Mouse (Mus musculus): ENCODE results near the gene Slc12a8.

Gene Slc12a8

GRCm38 (mm10) chr16:33610466-33610865 lies 93.3 kb downstream of the Slc12a8 start:
- DNase-seq (ENCODE audit: low spot score in 2 of 2), result no peak

- DNase-seq (ENCODE audit: low spot score in 2 of 2), result no peak
Measured at GRCm38 (mm10) chr16:33611291-33611690, 94.2 kb downstream of the Slc12a8 start.

- DNase-seq (ENCODE audit: low spot score in 2 of 2), result peak; percentile 33 to 74
Measured at GRCm38 (mm10) chr16:33612056-33612770, 95.1 kb downstream of the Slc12a8 start.

GRCm38 (mm10) chr16:33615986-33616385 lies 98.9 kb downstream of the Slc12a8 start:
- no peak for DNase-seq (ENCODE audit: low spot score in 2 of 2)

- no peak for DNase-seq (ENCODE audit: low spot score in 2 of 2)
Measured at GRCm38 (mm10) chr16:33621836-33622235, 104.7 kb downstream of the Slc12a8 start.

- DNase-seq (ENCODE audit: low spot score in 2 of 2), result no peak
Measured at GRCm38 (mm10) chr16:33624586-33624985, 107.5 kb downstream of the Slc12a8 start.

- DNase-seq (ENCODE audit: low spot score in 2 of 2), result no peak
Measured at GRCm38 (mm10) chr16:33629539-33629938, 112.4 kb downstream of the Slc12a8 start.

- no peak for DNase-seq (ENCODE audit: low spot score in 2 of 2)
Measured at GRCm38 (mm10) chr16:33635836-33636595, 118.9 kb downstream of the Slc12a8 start.

GRCm38 (mm10) chr16:33641779-33642178 lies 124.7 kb downstream of the Slc12a8 start:
- DNase-seq (ENCODE audit: low spot score in 2 of 2), result no peak

- no peak for DNase-seq (ENCODE audit: low spot score in 2 of 2)
Measured at GRCm38 (mm10) chr16:33653116-33653515, 136.0 kb downstream of the Slc12a8 start.

GRCm38 (mm10) chr16:33655443-33655842 lies 138.3 kb downstream of the Slc12a8 start:
- DNase-seq (ENCODE audit: low spot score in 2 of 2), result no peak

GRCm38 (mm10) chr16:33657191-33657590 lies 140.1 kb downstream of the Slc12a8 start:
- no peak for DNase-seq (ENCODE audit: low spot score in 2 of 2)

GRCm38 (mm10) chr16:33658121-33658520 lies 141.0 kb downstream of the Slc12a8 start:
- no peak for DNase-seq (ENCODE audit: low spot score in 2 of 2)

- no peak for DNase-seq (ENCODE audit: low spot score in 2 of 2)
Measured at GRCm38 (mm10) chr16:33659521-33659920, 142.4 kb downstream of the Slc12a8 start.

GRCm38 (mm10) chr16:33660125-33660524 lies 143.0 kb downstream of the Slc12a8 start:
- peak; percentile 38 to 69 for DNase-seq (ENCODE audit: low spot score in 2 of 2)

GRCm38 (mm10) chr16:33662841-33663240 lies 145.7 kb downstream of the Slc12a8 start:
- DNase-seq (ENCODE audit: low spot score in 2 of 2), result no peak

- DNase-seq (ENCODE audit: low spot score in 2 of 2), result no peak
Measured at GRCm38 (mm10) chr16:33666226-33666625, 149.1 kb downstream of the Slc12a8 start.

GRCm38 (mm10) chr16:33666985-33667538 lies 149.9 kb downstream of the Slc12a8 start:
- DNase-seq (ENCODE audit: low spot score in 2 of 2), result no peak

GRCm38 (mm10) chr16:33668448-33668847 lies 151.3 kb downstream of the Slc12a8 start:
- DNase-seq (ENCODE audit: low spot score in 2 of 2), result no peak

GRCm38 (mm10) chr16:33669072-33669471 lies 151.9 kb downstream of the Slc12a8 start:
- DNase-seq (ENCODE audit: low spot score in 2 of 2), result no peak

GRCm38 (mm10) chr16:33670340-33670739 lies 153.2 kb downstream of the Slc12a8 start:
- no peak for DNase-seq (ENCODE audit: low spot score in 2 of 2)

- no peak for DNase-seq (ENCODE audit: low spot score in 2 of 2)
Measured at GRCm38 (mm10) chr16:33670933-33671332, 153.8 kb downstream of the Slc12a8 start.

GRCm38 (mm10) chr16:33672188-33672587 lies 155.1 kb downstream of the Slc12a8 start:
- no peak for DNase-seq (ENCODE audit: low spot score in 2 of 2)
